9 mouse cellular contexts compared by ENCODE assay signal in genomic region chr14:24578535-24579111, GRCm38 (mm10).
DNase-seq lines count a peak whose midpoint lies in the region; ATAC-seq lines count a peak whose summit lies in the region.
"Had no signal": no experiment of that assay in that cellular context is flagged by ENCODE, and none has a peak within 500 bp of the region (broad histone marks: within the 10 kb centered on the region; RNA-seq: fewer than 3 reads in every experiment).

No protein-coding gene starts in this region.

- H3K36me3 ChIP-seq in hindbrain, embryonic 11.5 days (ENCODE audit: control insufficient read depth, insufficient read depth, low read length), result no peaks in the 10 kb centered on the region
- no peaks in the 10 kb centered on the region for H3K36me3 ChIP-seq in neural tube, embryonic 12.5 days

- peaks cover 6% of the 10 kb centered on the region; the same call in 1 of the 2 replicates for H3K4me1 ChIP-seq in hindbrain, embryonic 11.5 days (replicated peaks; ENCODE audit: control insufficient read depth, insufficient read depth, low read length)
- H3K4me1 ChIP-seq in neural tube, embryonic 12.5 days, result peaks cover 14% of the 10 kb centered on the region

- WGBS in hindbrain, embryonic 11.5 days, result 31% methylated on average over 7 of the region's 7 CpGs
- 22% methylated on average over 7 of the region's 7 CpGs for WGBS in neural tube, embryonic 12.5 days

- DNase-seq in Muller cell, postnatal 12 days (ENCODE audit: inconsistent ontology term), result peak; percentile 87
- peak; percentile 97 to 98 for DNase-seq in cerebellum, postnatal 10 days
- peak; percentile 89 to 93 for DNase-seq in frontal cortex, postnatal 36 days (ENCODE audit: low spot score in 2 of 2)
- DNase-seq in hindbrain, embryonic 11.5 days (ENCODE audit: low spot score), result peak; percentile 43
- peak; percentile 85 to 97 for DNase-seq in left cerebral cortex, postnatal 25 days (ENCODE audit: low spot score in 2 of 2)
- no peak for DNase-seq in thymus, postnatal 10 days (ENCODE audit: low spot score in 2 of 2)

- no peak overlapping the region for H3K4me2 ChIP-seq in hindbrain, embryonic 11.5 days (replicated peaks; ENCODE audit: low read depth, low read length)
- H3K4me2 ChIP-seq in neural tube, embryonic 12.5 days (replicated peaks), result peak overlapping the region; percentile 13

- no peaks in the 10 kb centered on the region for H3K27me3 ChIP-seq in hindbrain, embryonic 11.5 days (ENCODE audit: control insufficient read depth, insufficient read depth, low read length)
- no peaks in the 10 kb centered on the region for H3K27me3 ChIP-seq in neural tube, embryonic 12.5 days (replicated peaks)

- peak overlapping the region; percentile 83 for H3K27ac ChIP-seq in hindbrain, embryonic 11.5 days (ENCODE audit: low read depth, low read length)
- H3K27ac ChIP-seq in neural tube, embryonic 12.5 days, result peak overlapping the region; percentile 76
- H3K27ac ChIP-seq: kidney, postnatal 0 days had no signal

- no peak overlapping the region for H3K4me3 ChIP-seq in hindbrain, embryonic 11.5 days (ENCODE audit: low read depth, low read length)
- H3K4me3 ChIP-seq in neural tube, embryonic 12.5 days, result no peak overlapping the region

- peak; percentile 89 for ATAC-seq in hindbrain, embryonic 11.5 days (ENCODE audit: low FRiP score)
- ATAC-seq in neural tube, embryonic 12.5 days (ENCODE audit: low FRiP score, low read depth), result peak; percentile 93
- ATAC-seq in monocyte, adult 5-6 weeks (replicated peaks; ENCODE audit: insufficient number of reproducible peaks, low FRiP score, low TSS enrichment, poor library complexity, severe bottlenecking), result no peak

- H3K9me3 ChIP-seq in hindbrain, embryonic 11.5 days (ENCODE audit: control insufficient read depth, low read length), result no peaks in the 10 kb centered on the region
- no peaks in the 10 kb centered on the region for H3K9me3 ChIP-seq in neural tube, embryonic 12.5 days

- intact Hi-C loops in left cerebral cortex, postnatal 25 days (cut with DNase I), result loop anchor here (1.0 to 2.0 kb wide), 2 partner anchors 38 to 201 kb away; no protein-coding TSS in a partner anchor

- H3K9ac ChIP-seq in hindbrain, embryonic 11.5 days (ENCODE audit: low read depth, low read length), result peak overlapping the region; percentile 27; the same call in 1 of the 2 replicates
- H3K9ac ChIP-seq in neural tube, embryonic 12.5 days, result no peak overlapping the region

Comparison
In these comparisons a context has a peak if more than half of its experiments do, and no peak if none do; other contexts are left out.
1. DNase-seq: peak in Muller cell, postnatal 12 days (single experiment), cerebellum, postnatal 10 days (2 of 2), frontal cortex, postnatal 36 days (2 of 2), hindbrain, embryonic 11.5 days (single experiment) and left cerebral cortex, postnatal 25 days (2 of 2); none in thymus, postnatal 10 days (0 of 2).